Mouse (Mus musculus): ENCODE measurements around the gene Psma1. TPM values are rescaled to one million over a fixed set of nuclear protein-coding genes. Genes with fewer than 3 reads are reported as not detected.

The Psma1 gene
- polyA plus RNA-seq, 1 experiment = 115 TPM

DNA sequence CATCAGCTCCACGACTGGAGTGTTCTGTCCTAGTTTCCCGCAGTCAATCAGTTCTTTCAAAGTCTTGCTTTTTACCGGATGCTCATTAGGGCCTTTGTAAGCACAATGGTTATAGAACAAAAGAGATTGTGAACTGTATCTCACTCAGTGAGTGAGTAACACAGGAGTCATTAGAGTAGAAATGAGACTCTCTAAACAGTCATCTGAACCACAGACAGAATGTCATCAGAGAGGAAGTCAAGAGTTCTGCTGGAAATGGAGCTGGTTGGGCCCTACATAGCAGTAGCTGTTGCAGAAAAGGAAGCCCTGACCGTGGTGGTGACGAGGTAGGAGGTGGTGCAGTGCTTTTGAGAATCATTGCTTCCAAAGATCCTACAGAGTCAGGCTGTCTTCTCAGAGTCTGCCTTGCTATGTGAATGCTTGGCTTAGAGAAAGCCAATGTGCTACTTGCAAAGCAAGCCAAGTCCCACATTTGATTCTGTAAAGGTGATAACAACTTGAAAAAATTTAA, 40.5 kb upstream of the Psma1 start:
- no peak for DNase-seq
- no peaks in the 10 kb centered on the region for H3K4me1 ChIP-seq (ENCODE audit: control insufficient read depth, insufficient read depth, low read length)
- WGBS = 79% methylated on average over 5 of the region's 5 CpGs
- no peaks in the 10 kb centered on the region for H3K27me3 ChIP-seq (replicated peaks; ENCODE audit: control insufficient read depth, insufficient read depth, low read length)
- no peaks in the 10 kb centered on the region for H3K36me3 ChIP-seq (ENCODE audit: control insufficient read depth, insufficient read depth, low read length)
- H3K27ac ChIP-seq (ENCODE audit: insufficient read depth, low read depth, low read length) = 0 out of 2 replicates have a peak overlapping the region, but pooled peaks have one; percentile 59
- H3K4me3 ChIP-seq (ENCODE audit: insufficient read depth, low read depth, low read length) = no peak overlapping the region
- TF ChIP-seq POLR2A (IDR thresholded peaks at IDR 0.05; ENCODE audit: low read depth, low read length) (no peak), CTCF (conservative IDR thresholded peaks at IDR 0.05; ENCODE audit: insufficient read depth, insufficient read length, low read depth, low read length) (no peak)

DNA sequence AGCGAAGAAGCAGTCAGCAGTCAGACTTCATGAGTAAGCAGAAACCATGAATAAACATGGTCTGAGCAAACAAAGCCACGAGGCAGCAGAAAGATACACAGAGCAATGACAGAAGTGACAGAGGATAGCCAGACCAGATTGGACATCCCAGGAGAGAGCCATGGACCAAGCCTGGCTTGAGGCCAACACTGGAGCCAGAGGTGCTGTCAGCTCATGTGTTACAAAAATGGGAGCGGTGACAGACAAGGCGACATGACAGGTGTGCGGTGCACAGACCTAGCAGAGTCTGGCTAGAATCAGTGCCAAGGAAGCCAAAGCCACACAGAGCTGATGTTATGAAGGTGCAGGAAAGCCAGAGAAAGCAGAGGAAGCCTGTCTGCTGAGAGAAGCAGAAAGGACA, 35.3 kb upstream of the Psma1 start:
- Histone ChIP-seq H3K27me3 (replicated peaks; ENCODE audit: control insufficient read depth, insufficient read depth, low read length) (no peaks in the 10 kb centered on the region), H3K27ac (ENCODE audit: insufficient read depth, low read depth, low read length) (no peak overlapping the region), H3K36me3 (ENCODE audit: control insufficient read depth, insufficient read depth, low read length) (no peaks in the 10 kb centered on the region), H3K4me1 (ENCODE audit: control insufficient read depth, insufficient read depth, low read length) (no peaks in the 10 kb centered on the region), H3K4me3 (ENCODE audit: insufficient read depth, low read depth, low read length) (no peak overlapping the region)
- no peak for DNase-seq
- WGBS = 75% methylated on average over 5 of the region's 5 CpGs
- TF ChIP-seq CTCF (conservative IDR thresholded peaks at IDR 0.05; ENCODE audit: insufficient read depth, insufficient read length, low read depth, low read length) (no peak), POLR2A (IDR thresholded peaks at IDR 0.05; ENCODE audit: low read depth, low read length) (no peak)

DNA sequence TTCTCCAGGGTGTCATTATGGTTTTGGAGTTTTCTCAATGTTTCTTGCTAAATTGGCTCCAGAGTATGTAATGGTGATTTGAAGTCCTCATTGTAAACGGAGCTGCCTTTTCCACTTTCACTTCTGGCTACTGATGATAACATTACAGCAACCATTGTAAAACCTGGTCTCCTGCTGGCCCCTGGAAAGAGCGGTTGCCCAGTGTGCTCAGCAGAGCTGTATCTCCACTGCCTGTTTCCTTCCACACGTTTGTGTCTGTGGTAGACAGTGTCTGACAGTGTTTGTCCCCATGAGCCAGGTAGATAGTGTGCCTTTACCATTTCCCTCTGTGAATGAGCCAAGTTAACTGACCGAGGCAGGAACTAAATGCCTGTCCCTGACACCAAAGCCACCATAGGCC, 33.1 kb upstream of the Psma1 start:
- 69% methylated on average over 4 of the region's 4 CpGs for WGBS
- Histone ChIP-seq H3K4me3 (ENCODE audit: insufficient read depth, low read depth, low read length) (no peak overlapping the region), H3K27ac (ENCODE audit: insufficient read depth, low read depth, low read length) (no peak overlapping the region), H3K4me1 (ENCODE audit: control insufficient read depth, insufficient read depth, low read length) (no peaks in the 10 kb centered on the region), H3K36me3 (ENCODE audit: control insufficient read depth, insufficient read depth, low read length) (no peaks in the 10 kb centered on the region), H3K27me3 (replicated peaks; ENCODE audit: control insufficient read depth, insufficient read depth, low read length) (no peaks in the 10 kb centered on the region)
- TF ChIP-seq POLR2A (IDR thresholded peaks at IDR 0.05; ENCODE audit: low read depth, low read length) (no peak), CTCF (conservative IDR thresholded peaks at IDR 0.05; ENCODE audit: insufficient read depth, insufficient read length, low read depth, low read length) (no peak)
- DNase-seq = no peak

DNA sequence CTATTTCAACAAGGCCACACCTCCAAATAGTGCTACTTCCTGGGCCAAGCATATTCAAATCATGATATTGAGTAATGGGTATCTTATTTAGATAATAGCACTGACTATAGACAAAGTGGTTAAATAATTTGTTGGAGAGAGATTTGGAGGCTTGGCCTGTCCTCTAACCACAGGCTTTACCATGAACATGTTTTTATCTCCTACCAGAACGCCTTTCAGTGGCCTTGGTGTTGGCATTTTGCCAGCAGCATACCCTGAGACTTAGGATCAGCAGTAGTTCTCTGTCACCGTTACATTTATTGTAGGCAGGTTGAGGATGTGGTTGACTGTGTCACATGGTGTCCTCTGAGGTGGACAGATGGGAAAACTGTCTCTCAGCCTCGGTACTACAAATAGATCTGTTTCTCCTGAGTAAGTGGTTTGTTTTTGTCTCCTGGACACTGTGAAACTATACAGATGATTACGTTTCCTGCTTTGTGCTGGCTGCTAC, 25.4 kb upstream of the Psma1 start:
- DNase-seq = no peak
- Histone ChIP-seq H3K27ac (ENCODE audit: insufficient read depth, low read depth, low read length) (no peak overlapping the region), H3K36me3 (ENCODE audit: control insufficient read depth, insufficient read depth, low read length) (no peaks in the 10 kb centered on the region), H3K4me3 (ENCODE audit: insufficient read depth, low read depth, low read length) (no peak overlapping the region), H3K4me1 (ENCODE audit: control insufficient read depth, insufficient read depth, low read length) (no peaks in the 10 kb centered on the region), H3K27me3 (replicated peaks; ENCODE audit: control insufficient read depth, insufficient read depth, low read length) (no peaks in the 10 kb centered on the region)
- WGBS = 69% methylated on average over 4 of the region's 4 CpGs
- TF ChIP-seq CTCF (conservative IDR thresholded peaks at IDR 0.05; ENCODE audit: insufficient read depth, insufficient read length, low read depth, low read length) = no peak
- no peak for TF ChIP-seq POLR2A (IDR thresholded peaks at IDR 0.05; ENCODE audit: low read depth, low read length)

DNA sequence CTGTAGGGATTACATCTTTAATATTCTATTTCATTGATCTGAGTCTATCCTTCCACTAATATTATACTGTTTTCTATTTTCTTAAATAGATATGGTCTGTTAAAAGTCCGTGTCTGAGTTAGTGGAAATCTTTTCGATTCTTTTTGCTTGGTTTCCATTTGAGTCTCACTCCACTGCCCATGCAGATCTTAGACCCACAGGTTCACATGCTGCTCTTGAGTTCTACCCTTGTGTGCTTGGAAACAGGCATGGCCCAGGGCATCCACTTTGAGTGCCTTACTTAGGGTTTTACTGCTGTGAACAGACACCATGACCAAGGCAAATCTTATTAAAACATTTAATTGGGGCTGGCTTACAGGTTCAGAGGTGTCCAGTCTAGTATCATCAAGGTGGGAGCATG, 24.9 kb upstream of the Psma1 start:
- 51% methylated on average over 2 of the region's 2 CpGs for WGBS
- Histone ChIP-seq H3K4me3 (ENCODE audit: insufficient read depth, low read depth, low read length) (no peak overlapping the region), H3K27ac (ENCODE audit: insufficient read depth, low read depth, low read length) (no peak overlapping the region), H3K27me3 (replicated peaks; ENCODE audit: control insufficient read depth, insufficient read depth, low read length) (no peaks in the 10 kb centered on the region), H3K4me1 (ENCODE audit: control insufficient read depth, insufficient read depth, low read length) (no peaks in the 10 kb centered on the region), H3K36me3 (ENCODE audit: control insufficient read depth, insufficient read depth, low read length) (no peaks in the 10 kb centered on the region)
- no peak for DNase-seq
- TF ChIP-seq POLR2A (IDR thresholded peaks at IDR 0.05; ENCODE audit: low read depth, low read length) (no peak), CTCF (conservative IDR thresholded peaks at IDR 0.05; ENCODE audit: insufficient read depth, insufficient read length, low read depth, low read length) (no peak)

DNA sequence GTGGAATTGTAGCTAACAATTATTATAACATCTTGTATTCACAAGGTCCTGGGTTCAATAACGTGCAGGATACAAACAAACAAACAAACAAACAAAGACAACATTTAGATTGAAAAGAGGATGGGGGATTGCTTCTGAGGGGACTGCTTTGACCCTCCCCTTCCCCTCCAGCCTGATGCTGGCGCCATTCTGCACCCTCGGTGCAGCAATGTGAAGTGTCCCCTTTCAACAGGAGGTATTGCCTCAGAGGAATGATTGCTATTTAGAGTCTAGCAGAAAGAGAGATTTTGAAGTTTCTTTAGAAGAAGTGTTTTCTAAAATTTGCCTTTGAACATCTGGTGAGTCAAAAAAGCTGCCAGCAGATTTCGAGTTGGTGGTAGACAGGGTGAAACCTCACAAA, 23.3 kb upstream of the Psma1 start:
- Histone ChIP-seq H3K36me3 (ENCODE audit: control insufficient read depth, insufficient read depth, low read length) (no peaks in the 10 kb centered on the region), H3K4me3 (ENCODE audit: insufficient read depth, low read depth, low read length) (no peak overlapping the region), H3K4me1 (ENCODE audit: control insufficient read depth, insufficient read depth, low read length) (no peaks in the 10 kb centered on the region), H3K27ac (ENCODE audit: insufficient read depth, low read depth, low read length) (no peak overlapping the region), H3K27me3 (replicated peaks; ENCODE audit: control insufficient read depth, insufficient read depth, low read length) (no peaks in the 10 kb centered on the region)
- TF ChIP-seq CTCF (conservative IDR thresholded peaks at IDR 0.05; ENCODE audit: insufficient read depth, insufficient read length, low read depth, low read length) (no peak), POLR2A (IDR thresholded peaks at IDR 0.05; ENCODE audit: low read depth, low read length) (no peak)
- no peak for DNase-seq
- 60% methylated on average over 4 of the region's 4 CpGs for WGBS

DNA sequence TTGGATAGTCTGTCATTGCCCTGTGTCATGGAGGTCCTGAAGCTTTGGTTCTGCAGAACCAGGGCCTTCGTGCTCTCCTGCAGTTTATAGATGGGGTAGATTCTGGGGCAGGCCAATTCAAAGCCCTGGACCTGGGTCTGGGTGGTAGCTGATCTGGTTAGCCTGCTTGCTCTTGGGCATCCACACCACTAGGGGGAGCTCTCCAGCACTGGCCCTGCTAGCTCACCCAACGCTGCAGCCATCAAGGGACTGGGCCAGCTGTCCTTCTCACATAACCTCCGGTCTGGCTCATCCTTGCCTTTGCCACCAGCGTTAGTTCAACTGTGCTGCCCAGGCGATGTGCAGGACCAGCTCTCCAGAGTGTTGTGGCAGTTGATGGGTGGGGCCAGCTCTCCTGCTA, 18.8 kb upstream of the Psma1 start:
- DNase-seq = no peak
- no peak overlapping the region for H3K4me3 ChIP-seq (ENCODE audit: insufficient read depth, low read depth, low read length)
- peaks cover 7% of the 10 kb centered on the region; the same call in 1 of the 2 replicates for H3K4me1 ChIP-seq (ENCODE audit: control insufficient read depth, insufficient read depth, low read length)
- no peaks in the 10 kb centered on the region for H3K27me3 ChIP-seq (replicated peaks; ENCODE audit: control insufficient read depth, insufficient read depth, low read length)
- H3K36me3 ChIP-seq (ENCODE audit: control insufficient read depth, insufficient read depth, low read length) = no peaks in the 10 kb centered on the region
- H3K27ac ChIP-seq (ENCODE audit: insufficient read depth, low read depth, low read length) = no peak overlapping the region
- TF ChIP-seq CTCF (conservative IDR thresholded peaks at IDR 0.05; ENCODE audit: insufficient read depth, insufficient read length, low read depth, low read length) (peak; percentile 41), POLR2A (IDR thresholded peaks at IDR 0.05; ENCODE audit: low read depth, low read length) (no peak)
- WGBS = 84% methylated on average over 5 of the region's 5 CpGs
